In the genomic region with DNA sequence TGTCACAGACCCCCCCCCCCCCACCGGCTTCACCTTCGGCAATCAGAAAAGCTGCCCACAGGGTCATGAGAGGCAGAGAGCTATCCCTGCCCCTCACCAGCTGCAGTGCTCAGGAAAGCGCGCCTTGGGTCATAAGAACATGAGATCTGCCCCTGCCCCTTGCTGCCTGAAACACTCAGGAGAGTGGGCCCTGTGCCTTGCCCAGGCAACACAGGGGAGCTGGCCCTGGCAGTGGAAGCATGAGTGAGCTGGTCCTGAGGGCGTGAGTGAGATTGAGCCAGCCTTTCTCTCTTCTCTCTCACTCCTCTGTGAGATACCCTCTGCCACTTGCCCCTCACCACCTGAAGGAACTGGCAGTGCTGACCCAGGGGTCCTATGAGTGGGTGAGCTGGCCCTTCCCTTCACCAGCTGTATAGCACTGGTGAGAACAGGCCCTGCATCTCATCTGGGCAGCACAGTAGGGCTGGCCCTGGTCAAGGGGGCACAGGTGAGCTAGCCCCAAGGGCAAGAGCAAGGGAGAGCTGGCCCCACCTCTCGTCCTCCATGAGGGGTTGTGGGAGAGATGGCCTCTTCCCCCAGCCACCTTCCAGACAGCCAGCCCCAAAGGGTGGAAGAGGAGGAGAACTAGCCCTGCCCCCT, we compare ENCODE assay signal across 20 mouse cellular contexts.
DNase-seq lines count a peak whose midpoint lies in the region; ATAC-seq and TF ChIP-seq lines count a peak whose summit lies in the region.
"Had no signal": no experiment of that assay in that cellular context is flagged by ENCODE, and none has a peak within 500 bp of the region (broad histone marks: within the 10 kb centered on the region; RNA-seq: fewer than 3 reads in every experiment).

No protein-coding gene starts in this region.

- H3K27ac ChIP-seq in heart, embryonic 12.5 days (ENCODE audit: poor library complexity, severe bottlenecking), result no peak overlapping the region
- no peak overlapping the region for H3K27ac ChIP-seq in kidney, embryonic 16.5 days (ENCODE audit: low read length)
- H3K27ac ChIP-seq in midbrain, embryonic 15.5 days, result no peak overlapping the region
- H3K27ac ChIP-seq in midbrain, postnatal 0 days (ENCODE audit: low read depth, low read length), result no peak overlapping the region
- no peak overlapping the region for H3K27ac ChIP-seq in stomach, embryonic 16.5 days (ENCODE audit: low read length)
- H3K27ac ChIP-seq: hindbrain, embryonic 13.5 days; intestine, embryonic 15.5 days had no signal

- WGBS in heart, embryonic 12.5 days, result 83% methylated on average over 6 of the region's 6 CpGs
- 89% methylated on average over 5 of the region's 6 CpGs for WGBS in kidney, embryonic 16.5 days
- WGBS in midbrain, embryonic 15.5 days, result 84% methylated on average over 6 of the region's 6 CpGs
- WGBS in midbrain, postnatal 0 days, result 87% methylated on average over 4 of the region's 6 CpGs
- 88% methylated on average over 6 of the region's 6 CpGs for WGBS in stomach, embryonic 16.5 days

- no peak overlapping the region for H3K9ac ChIP-seq in heart, embryonic 12.5 days
- no peak overlapping the region for H3K9ac ChIP-seq in kidney, embryonic 16.5 days (replicated peaks; ENCODE audit: low read length)
- H3K9ac ChIP-seq in midbrain, embryonic 15.5 days, result no peak overlapping the region
- no peak overlapping the region for H3K9ac ChIP-seq in midbrain, postnatal 0 days (replicated peaks; ENCODE audit: low read length, poor library complexity, severe bottlenecking)
- no peak overlapping the region for H3K9ac ChIP-seq in stomach, embryonic 16.5 days (ENCODE audit: low read length)
- H3K9ac ChIP-seq: hindbrain, embryonic 13.5 days; intestine, embryonic 15.5 days had no signal

- ATAC-seq in heart, embryonic 12.5 days (ENCODE audit: insufficient number of reproducible peaks, low FRiP score), result peak; percentile 37
- 0 out of 2 replicates have a peak, but pooled peaks have one; percentile 27 for ATAC-seq in kidney, embryonic 16.5 days (ENCODE audit: low FRiP score, low TSS enrichment)
- ATAC-seq in midbrain, embryonic 15.5 days (replicated peaks), result 0 out of 2 replicates have a peak, but pooled peaks have one; percentile 24
- no peak for ATAC-seq in midbrain, postnatal 0 days (ENCODE audit: low FRiP score)
- ATAC-seq in stomach, embryonic 16.5 days (ENCODE audit: insufficient read depth, low FRiP score), result 0 out of 2 replicates have a peak, but pooled peaks have one; percentile 21
- ATAC-seq: forebrain, embryonic 14.5 days; intestine, embryonic 15.5 days; lung, postnatal 0 days had no signal

- H3K36me3 ChIP-seq in heart, embryonic 12.5 days, result no peaks in the 10 kb centered on the region
- no peaks in the 10 kb centered on the region for H3K36me3 ChIP-seq in kidney, embryonic 16.5 days (ENCODE audit: insufficient read depth, low read length)
- no peaks in the 10 kb centered on the region for H3K36me3 ChIP-seq in midbrain, embryonic 15.5 days (replicated peaks)
- H3K36me3 ChIP-seq in midbrain, postnatal 0 days (ENCODE audit: insufficient read depth, low read length), result no peaks in the 10 kb centered on the region
- no peaks in the 10 kb centered on the region for H3K36me3 ChIP-seq in stomach, embryonic 16.5 days (ENCODE audit: control insufficient read depth, insufficient read depth, low read length)
- H3K36me3 ChIP-seq: hindbrain, embryonic 13.5 days; intestine, embryonic 15.5 days had no signal

- H3K27me3 ChIP-seq in heart, embryonic 12.5 days (replicated peaks), result no peaks in the 10 kb centered on the region
- no peaks in the 10 kb centered on the region for H3K27me3 ChIP-seq in kidney, embryonic 16.5 days (ENCODE audit: insufficient read depth, low read length)
- no peaks in the 10 kb centered on the region for H3K27me3 ChIP-seq in midbrain, embryonic 15.5 days (replicated peaks)
- H3K27me3 ChIP-seq in midbrain, postnatal 0 days (ENCODE audit: insufficient read depth, low read length), result no peaks in the 10 kb centered on the region
- H3K27me3 ChIP-seq in stomach, embryonic 16.5 days (ENCODE audit: control insufficient read depth, insufficient read depth, low read length), result no peaks in the 10 kb centered on the region
- H3K27me3 ChIP-seq: hindbrain, embryonic 13.5 days; intestine, embryonic 15.5 days had no signal

- H3K4me1 ChIP-seq in heart, embryonic 12.5 days (replicated peaks), result peaks cover 17% of the 10 kb centered on the region
- H3K4me1 ChIP-seq in kidney, embryonic 16.5 days (ENCODE audit: insufficient read depth, low read length), result no peaks in the 10 kb centered on the region
- H3K4me1 ChIP-seq in midbrain, embryonic 15.5 days, result no peaks in the 10 kb centered on the region
- H3K4me1 ChIP-seq in midbrain, postnatal 0 days (ENCODE audit: insufficient read depth, low read length), result no peaks in the 10 kb centered on the region
- no peaks in the 10 kb centered on the region for H3K4me1 ChIP-seq in stomach, embryonic 16.5 days (ENCODE audit: control insufficient read depth, insufficient read depth, low read length)
- H3K4me1 ChIP-seq: hindbrain, embryonic 13.5 days; intestine, embryonic 15.5 days had no signal

- no peak for TF ChIP-seq CTCF in midbrain, postnatal 0 days (IDR thresholded peaks at IDR 0.05)

- H3K4me3 ChIP-seq in heart, embryonic 12.5 days, result no peak overlapping the region
- no peak overlapping the region for H3K4me3 ChIP-seq in kidney, embryonic 16.5 days (ENCODE audit: low read length)
- no peak overlapping the region for H3K4me3 ChIP-seq in midbrain, embryonic 15.5 days
- no peak overlapping the region for H3K4me3 ChIP-seq in midbrain, postnatal 0 days (ENCODE audit: low read depth, low read length)
- H3K4me3 ChIP-seq in stomach, embryonic 16.5 days (replicated peaks; ENCODE audit: low read length), result no peak overlapping the region
- H3K4me3 ChIP-seq: erythroblast, embryonic 14.5 days; hindbrain, embryonic 13.5 days; intestine, embryonic 15.5 days; layer of hippocampus, adult 2 months had no signal

- no peak for DNase-seq in heart, postnatal 4 days
- no peak for DNase-seq in kidney, adult 18-20 months
- no peak for DNase-seq in midbrain, postnatal 0 days (ENCODE audit: low spot score)
- no peak for DNase-seq in embryo, embryonic 10 days (ENCODE audit: low spot score)
- DNase-seq: B cell, adult 2 months; cerebellum, adult 2 months; gastrocnemius, postnatal 14 days; kidney, postnatal 10 days; thymus, adult 18-20 months; thymus, postnatal 4 days had no signal

- H3K9me3 ChIP-seq in heart, embryonic 12.5 days (replicated peaks), result no peaks in the 10 kb centered on the region
- H3K9me3 ChIP-seq in kidney, embryonic 16.5 days (ENCODE audit: low read length), result no peaks in the 10 kb centered on the region
- no peaks in the 10 kb centered on the region for H3K9me3 ChIP-seq in midbrain, embryonic 15.5 days
- no peaks in the 10 kb centered on the region for H3K9me3 ChIP-seq in midbrain, postnatal 0 days (ENCODE audit: low read length)
- H3K9me3 ChIP-seq in stomach, embryonic 16.5 days (replicated peaks; ENCODE audit: control insufficient read depth, low read length), result no peaks in the 10 kb centered on the region
- H3K9me3 ChIP-seq: hindbrain, embryonic 13.5 days; intestine, embryonic 15.5 days had no signal

- H3K4me2 ChIP-seq in heart, embryonic 12.5 days, result no peak overlapping the region
- no peak overlapping the region for H3K4me2 ChIP-seq in kidney, embryonic 16.5 days (replicated peaks; ENCODE audit: low read depth, low read length)
- no peak overlapping the region for H3K4me2 ChIP-seq in midbrain, embryonic 15.5 days
- H3K4me2 ChIP-seq in midbrain, postnatal 0 days (ENCODE audit: low read depth, low read length, poor library complexity, severe bottlenecking), result no peak overlapping the region
- H3K4me2 ChIP-seq in stomach, embryonic 16.5 days (ENCODE audit: low read depth, low read length), result no peak overlapping the region
- H3K4me2 ChIP-seq: hindbrain, embryonic 13.5 days; intestine, embryonic 15.5 days had no signal
